Mouse (Mus musculus): ENCODE measurements around the gene Anapc7. TPM values are rescaled to one million over a fixed set of nuclear protein-coding genes. Genes with fewer than 3 reads are reported as not detected.
A peak's percentile ranks its signal among the peaks of the same experiment; 100 is the strongest.
"Not testable (repeated sequence)": the region's sequence is repeated elsewhere in the genome, so short reads cannot be mapped to it uniquely, and the experiment has no call there.

The Anapc7 gene
- polyA plus RNA-seq, 1 experiment from 2014 or later: 39.4 TPM

DNA sequence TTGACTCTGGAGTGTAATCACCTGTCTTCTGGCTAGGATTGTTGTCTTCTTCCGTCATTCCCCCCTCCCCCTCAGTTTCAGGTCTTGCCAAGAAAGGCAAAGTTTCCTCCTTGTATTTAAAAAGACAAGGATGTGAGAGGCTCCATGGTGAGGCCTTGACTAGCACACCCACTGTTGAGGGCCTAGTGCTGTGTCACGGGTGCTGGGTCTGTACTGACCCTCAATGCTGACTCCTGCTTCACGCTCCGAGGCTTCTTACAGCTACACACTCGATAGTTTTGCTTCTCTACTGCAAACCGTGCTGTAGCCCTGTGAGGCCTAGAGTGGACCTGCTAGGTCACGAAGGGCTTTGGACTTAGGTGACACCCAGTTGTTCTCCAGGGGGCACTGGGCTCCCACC is 30.7 kb downstream of the Anapc7 start:
- Histone ChIP-seq H3K27ac (ENCODE audit: low read length) (peak overlapping the region; percentile 66), H3K4me1 (ENCODE audit: control insufficient read depth, insufficient read depth, low read length) (peaks cover 4% of the 10 kb centered on the region; the same call in 1 of the 2 replicates), H3K9me3 (replicated peaks; ENCODE audit: control insufficient read depth, low read length) (no peaks in the 10 kb centered on the region), H3K9ac (ENCODE audit: low read length) (no peak overlapping the region), H3K4me3 (ENCODE audit: low read length) (no peak overlapping the region), H3K4me2 (ENCODE audit: low read depth, low read length) (no peak overlapping the region), H3K27me3 (ENCODE audit: control insufficient read depth, insufficient read depth, low read length) (no peaks in the 10 kb centered on the region), H3K36me3 (ENCODE audit: control insufficient read depth, insufficient read depth) (peaks cover 43% of the 10 kb centered on the region)
- ATAC-seq (replicated peaks; ENCODE audit: extremely low read depth, insufficient read depth, low FRiP score): no peak
- 70% methylated on average over 7 of the region's 7 CpGs for WGBS

DNA sequence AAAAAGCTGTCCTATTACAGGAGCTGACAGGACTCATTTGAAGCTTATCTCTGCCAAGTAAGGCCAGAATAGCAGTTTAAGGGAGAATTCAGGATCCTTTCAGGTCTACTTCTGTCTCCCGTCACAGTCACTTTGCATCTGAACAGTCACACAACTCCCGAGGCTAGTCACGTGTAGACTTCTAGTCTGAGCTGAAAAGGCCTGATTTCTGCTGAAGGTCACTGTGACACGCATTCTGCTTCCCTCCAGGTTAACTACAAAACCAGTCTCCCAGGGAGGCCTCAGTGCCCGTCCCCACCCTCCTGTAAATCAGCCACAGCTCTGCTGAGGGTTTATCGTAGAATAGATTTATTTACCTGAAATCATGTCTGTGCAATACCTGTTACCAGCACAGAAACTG is 31.7 kb downstream of the Anapc7 start:
- Histone ChIP-seq H3K9me3 (replicated peaks; ENCODE audit: control insufficient read depth, low read length) (no peaks in the 10 kb centered on the region), H3K9ac (ENCODE audit: low read length) (no peak overlapping the region), H3K4me1 (ENCODE audit: control insufficient read depth, insufficient read depth, low read length) (peaks cover 4% of the 10 kb centered on the region; the same call in 1 of the 2 replicates), H3K27ac (ENCODE audit: low read length) (peak overlapping the region; percentile 10), H3K36me3 (ENCODE audit: control insufficient read depth, insufficient read depth) (peaks cover 52% of the 10 kb centered on the region), H3K27me3 (ENCODE audit: control insufficient read depth, insufficient read depth, low read length) (no peaks in the 10 kb centered on the region), H3K4me2 (ENCODE audit: low read depth, low read length) (no peak overlapping the region), H3K4me3 (ENCODE audit: low read length) (no peak overlapping the region)
- ATAC-seq (replicated peaks; ENCODE audit: extremely low read depth, insufficient read depth, low FRiP score): no peak
- WGBS: 53% methylated on average over 6 of the region's 6 CpGs

- H3K9me3 ChIP-seq (replicated peaks; ENCODE audit: control insufficient read depth, low read length): no peaks in the 10 kb centered on the region
- no peak overlapping the region for H3K9ac ChIP-seq (ENCODE audit: low read length)
- 74% methylated on average over 4 of the region's 4 CpGs for WGBS
- peaks cover 64% of the 10 kb centered on the region for H3K36me3 ChIP-seq (ENCODE audit: control insufficient read depth, insufficient read depth)
- no peak overlapping the region for H3K4me2 ChIP-seq (ENCODE audit: low read depth, low read length)
- ATAC-seq (replicated peaks; ENCODE audit: extremely low read depth, insufficient read depth, low FRiP score): no peak
- no peak overlapping the region for H3K4me3 ChIP-seq (ENCODE audit: low read length)
- peaks cover 4% of the 10 kb centered on the region; the same call in 1 of the 2 replicates for H3K4me1 ChIP-seq (ENCODE audit: control insufficient read depth, insufficient read depth, low read length)
- H3K27me3 ChIP-seq (ENCODE audit: control insufficient read depth, insufficient read depth, low read length): no peaks in the 10 kb centered on the region
- H3K27ac ChIP-seq (ENCODE audit: low read length): peak overlapping the region; percentile 17; the same call in 1 of the 2 replicates
Measured at GRCm38 (mm10) chr5:122454442-122454841, 32.9 kb downstream of the Anapc7 start.

DNA sequence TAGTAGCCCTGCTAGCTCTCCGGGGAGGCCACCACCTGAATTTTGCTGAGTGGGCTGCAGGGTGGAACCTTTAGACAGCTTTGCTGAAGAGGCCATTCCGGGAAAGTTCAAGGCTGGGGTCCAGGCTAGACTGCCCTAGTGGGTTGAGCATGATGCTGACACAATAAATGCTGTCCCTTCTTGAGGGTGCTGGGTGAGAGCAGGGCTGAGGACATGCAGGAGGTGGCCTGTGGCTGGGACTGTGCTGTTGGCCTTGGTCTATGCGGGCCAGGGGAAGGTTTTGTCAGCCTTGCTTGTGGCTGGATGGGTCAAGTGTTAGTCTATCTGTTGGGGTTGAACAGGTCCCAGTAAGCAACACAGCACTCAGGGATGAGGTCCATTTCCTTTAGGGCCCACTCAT is 33.4 kb downstream of the Anapc7 start:
- no peak overlapping the region for H3K9ac ChIP-seq (ENCODE audit: low read length)
- no peaks in the 10 kb centered on the region for H3K9me3 ChIP-seq (replicated peaks; ENCODE audit: control insufficient read depth, low read length)
- ATAC-seq (replicated peaks; ENCODE audit: extremely low read depth, insufficient read depth, low FRiP score): no peak
- H3K27ac ChIP-seq (ENCODE audit: low read length): peak overlapping the region; percentile 17; the same call in 1 of the 2 replicates
- peaks cover 4% of the 10 kb centered on the region; the same call in 1 of the 2 replicates for H3K4me1 ChIP-seq (ENCODE audit: control insufficient read depth, insufficient read depth, low read length)
- H3K4me2 ChIP-seq (ENCODE audit: low read depth, low read length): no peak overlapping the region
- no peaks in the 10 kb centered on the region for H3K27me3 ChIP-seq (ENCODE audit: control insufficient read depth, insufficient read depth, low read length)
- H3K4me3 ChIP-seq (ENCODE audit: low read length): no peak overlapping the region
- 87% methylated on average over 3 of the region's 3 CpGs for WGBS
- H3K36me3 ChIP-seq (ENCODE audit: control insufficient read depth, insufficient read depth): peaks cover 69% of the 10 kb centered on the region

- WGBS: 83% methylated on average over 3 of the region's 3 CpGs
- peaks cover 76% of the 10 kb centered on the region for H3K36me3 ChIP-seq (ENCODE audit: control insufficient read depth, insufficient read depth)
- H3K9ac ChIP-seq (ENCODE audit: low read length): no peak overlapping the region
- H3K4me2 ChIP-seq (ENCODE audit: low read depth, low read length): no peak overlapping the region
- H3K4me1 ChIP-seq (ENCODE audit: control insufficient read depth, insufficient read depth, low read length): peaks cover 4% of the 10 kb centered on the region; the same call in 1 of the 2 replicates
- no peaks in the 10 kb centered on the region for H3K9me3 ChIP-seq (replicated peaks; ENCODE audit: control insufficient read depth, low read length)
- no peak overlapping the region for H3K4me3 ChIP-seq (ENCODE audit: low read length)
- no peak for ATAC-seq (replicated peaks; ENCODE audit: extremely low read depth, insufficient read depth, low FRiP score)
- H3K27me3 ChIP-seq (ENCODE audit: control insufficient read depth, insufficient read depth, low read length): no peaks in the 10 kb centered on the region
- H3K27ac ChIP-seq (ENCODE audit: low read length): 0 out of 2 replicates have a peak overlapping the region, but pooled peaks have one; percentile 5
Measured at GRCm38 (mm10) chr5:122455584-122455983, 34.1 kb downstream of the Anapc7 start.

DNA sequence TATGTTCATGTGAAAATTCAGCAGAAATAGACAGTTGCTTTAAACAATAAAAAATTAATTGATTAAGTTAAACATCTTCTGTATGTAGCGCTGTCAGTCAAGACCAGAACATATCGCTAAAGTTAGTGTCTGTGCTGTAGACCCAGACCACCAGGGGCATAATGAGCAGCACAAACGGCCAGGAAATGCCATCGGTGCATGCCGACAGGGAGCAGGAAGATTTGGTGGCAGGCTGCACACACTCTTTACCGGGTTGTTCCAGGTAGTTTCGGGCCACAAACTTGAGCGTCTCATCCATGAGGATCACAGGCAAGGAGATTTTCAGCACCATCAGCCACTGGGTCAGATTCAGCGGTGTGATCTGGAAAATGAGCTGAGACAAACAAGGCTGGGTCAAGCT is 35.6 kb downstream of the Anapc7 start:
- not testable (repeated sequence) for H3K27me3 ChIP-seq (ENCODE audit: control insufficient read depth, insufficient read depth, low read length); H3K4me2 ChIP-seq (ENCODE audit: low read depth, low read length); H3K4me3 ChIP-seq (ENCODE audit: low read length); H3K27ac ChIP-seq (ENCODE audit: low read length); H3K4me1 ChIP-seq (ENCODE audit: control insufficient read depth, insufficient read depth, low read length); ATAC-seq (replicated peaks; ENCODE audit: extremely low read depth, insufficient read depth, low FRiP score); H3K9me3 ChIP-seq (replicated peaks; ENCODE audit: control insufficient read depth, low read length); H3K9ac ChIP-seq (ENCODE audit: low read length)
- WGBS: 77% methylated on average over 9 of the region's 9 CpGs
- H3K36me3 ChIP-seq (ENCODE audit: control insufficient read depth, insufficient read depth): peaks cover 88% of the 10 kb centered on the region

DNA sequence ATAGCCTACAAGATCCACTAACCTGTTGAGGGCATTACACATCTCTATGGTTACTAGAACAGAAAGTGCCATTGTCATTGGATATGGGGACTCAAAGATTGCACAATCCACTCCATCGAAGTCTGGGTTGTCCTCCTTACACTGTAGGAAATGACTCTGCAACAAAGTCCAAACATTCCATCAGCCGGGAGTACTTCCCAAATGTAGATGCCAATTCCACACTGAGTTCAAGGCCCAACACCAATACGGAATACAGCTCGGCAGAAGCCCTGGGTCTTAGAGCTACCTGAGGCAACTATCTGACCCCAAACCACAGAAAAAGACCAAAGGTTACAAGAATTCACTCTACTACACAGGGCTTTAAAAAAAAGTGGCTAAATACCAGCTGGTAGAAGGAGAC is 36.6 kb downstream of the Anapc7 start:
- H3K4me1 ChIP-seq (ENCODE audit: control insufficient read depth, insufficient read depth, low read length): 0 out of 2 replicates have a peak, but pooled peaks cover 4% of the 10 kb centered on the region
- no peak overlapping the region for H3K4me2 ChIP-seq (ENCODE audit: low read depth, low read length)
- 70% methylated on average over 4 of the region's 4 CpGs for WGBS
- no peak overlapping the region for H3K9ac ChIP-seq (ENCODE audit: low read length)
- ATAC-seq (replicated peaks; ENCODE audit: extremely low read depth, insufficient read depth, low FRiP score): no peak
- no peak overlapping the region for H3K4me3 ChIP-seq (ENCODE audit: low read length)
- H3K9me3 ChIP-seq (replicated peaks; ENCODE audit: control insufficient read depth, low read length): no peaks in the 10 kb centered on the region
- H3K36me3 ChIP-seq (ENCODE audit: control insufficient read depth, insufficient read depth): peaks cover 93% of the 10 kb centered on the region
- H3K27me3 ChIP-seq (ENCODE audit: control insufficient read depth, insufficient read depth, low read length): no peaks in the 10 kb centered on the region
- H3K27ac ChIP-seq (ENCODE audit: low read length): no peak overlapping the region

- H3K27ac ChIP-seq (ENCODE audit: low read length): no peak overlapping the region
- H3K4me3 ChIP-seq (ENCODE audit: low read length): no peak overlapping the region
- H3K4me2 ChIP-seq (ENCODE audit: low read depth, low read length): no peak overlapping the region
- 86% methylated on average over 5 of the region's 5 CpGs for WGBS
- H3K4me1 ChIP-seq (ENCODE audit: control insufficient read depth, insufficient read depth, low read length): 0 out of 2 replicates have a peak, but pooled peaks cover 4% of the 10 kb centered on the region
- no peak for ATAC-seq (replicated peaks; ENCODE audit: extremely low read depth, insufficient read depth, low FRiP score)
- no peaks in the 10 kb centered on the region for H3K9me3 ChIP-seq (replicated peaks; ENCODE audit: control insufficient read depth, low read length)
- peaks cover 92% of the 10 kb centered on the region for H3K36me3 ChIP-seq (ENCODE audit: control insufficient read depth, insufficient read depth)
- H3K9ac ChIP-seq (ENCODE audit: low read length): no peak overlapping the region
- no peaks in the 10 kb centered on the region for H3K27me3 ChIP-seq (ENCODE audit: control insufficient read depth, insufficient read depth, low read length)
Measured at GRCm38 (mm10) chr5:122459335-122459734, 37.8 kb downstream of the Anapc7 start.

GRCm38 (mm10) chr5:122460656-122461055 is 39.2 kb downstream of the Anapc7 start:
- no peak overlapping the region for H3K4me2 ChIP-seq (ENCODE audit: low read depth, low read length)
- 78% methylated on average over 11 of the region's 11 CpGs for WGBS
- peaks cover 91% of the 10 kb centered on the region for H3K36me3 ChIP-seq (ENCODE audit: control insufficient read depth, insufficient read depth)
- H3K27ac ChIP-seq (ENCODE audit: low read length): no peak overlapping the region
- no peaks in the 10 kb centered on the region for H3K9me3 ChIP-seq (replicated peaks; ENCODE audit: control insufficient read depth, low read length)
- H3K4me3 ChIP-seq (ENCODE audit: low read length): no peak overlapping the region
- ATAC-seq (replicated peaks; ENCODE audit: extremely low read depth, insufficient read depth, low FRiP score): no peak
- no peaks in the 10 kb centered on the region for H3K4me1 ChIP-seq (ENCODE audit: control insufficient read depth, insufficient read depth, low read length)
- no peaks in the 10 kb centered on the region for H3K27me3 ChIP-seq (ENCODE audit: control insufficient read depth, insufficient read depth, low read length)
- H3K9ac ChIP-seq (ENCODE audit: low read length): no peak overlapping the region

All from heart, embryonic 16.5 days (tissue).